Mouse (Mus musculus) kidney, adult 2 months (tissue): ENCODE measurements at regions not wholly inside any gene's neighbourhood (a gene's known extent, or its start where the extent isn't known, plus 50 kb on each side); places are given as distances from the start of the nearest gene placed in this dataset.
A peak's percentile ranks its signal among the peaks of the same experiment; 100 is the strongest.

Experiments
- DNase-seq: peaks from one replicate; pipeline ENCODE4 v3.0.0; 2021
- H3K27ac ChIP-seq: fragments of 200-500 bp; 2 replicates; pipeline ENCODE4 v1.5.1; 2012; ENCODE audit warnings: low read depth, low read length, control low read depth, inconsistent platforms; ENCODE audit not compliant: insufficient read depth
- H3K27me3 ChIP-seq: fragments of 200-500 bp; replicated peaks from 2 replicates; pipeline ENCODE4 v1.6.1; 2012; ENCODE audit warnings: mild to moderate bottlenecking, moderate library complexity, low read length, inconsistent platforms; ENCODE audit not compliant: control insufficient read depth, insufficient read depth
- H3K36me3 ChIP-seq: fragments of 200-500 bp; 2 replicates; pipeline ENCODE4 v1.6.1; 2012; ENCODE audit warnings: mild to moderate bottlenecking, moderate library complexity, low read length, inconsistent platforms; ENCODE audit not compliant: control insufficient read depth, insufficient read depth
- H3K4me1 ChIP-seq: fragments of 200-500 bp; 2 replicates; pipeline ENCODE4 v1.6.1; 2011; ENCODE audit warnings: low read length; ENCODE audit not compliant: control insufficient read depth, insufficient read depth
- H3K4me3 ChIP-seq: fragments of 200-500 bp; 2 replicates; pipeline ENCODE4 v1.5.1; 2011; ENCODE audit warnings: mild to moderate bottlenecking, low read depth, low read length, control low read depth; ENCODE audit not compliant: insufficient read depth
- CTCF ChIP-seq: fragments of 200-500 bp; conservative IDR thresholded peaks from 2 replicates; pipeline ENCODE4 v1.5.1; 2011; ENCODE audit warnings: low read depth, mild to moderate bottlenecking, control low read depth, low read length, moderate library complexity, mixed read lengths; ENCODE audit not compliant: insufficient read depth, insufficient read length
- POLR2A ChIP-seq: fragments of 200-500 bp; IDR thresholded peaks from one replicate; pipeline ENCODE4 v1.6.1; 2011; ENCODE audit warnings: low read depth, low read length, control low read depth
- WGBS: fragments of 180-500 bp; shearing (Covaris S2); methylation state at CpG from one replicate; pipeline ENCODE4 v1.1.7; 2018; 5-methylcytosine and 5-hydroxymethylcytosine counted together

DNA sequence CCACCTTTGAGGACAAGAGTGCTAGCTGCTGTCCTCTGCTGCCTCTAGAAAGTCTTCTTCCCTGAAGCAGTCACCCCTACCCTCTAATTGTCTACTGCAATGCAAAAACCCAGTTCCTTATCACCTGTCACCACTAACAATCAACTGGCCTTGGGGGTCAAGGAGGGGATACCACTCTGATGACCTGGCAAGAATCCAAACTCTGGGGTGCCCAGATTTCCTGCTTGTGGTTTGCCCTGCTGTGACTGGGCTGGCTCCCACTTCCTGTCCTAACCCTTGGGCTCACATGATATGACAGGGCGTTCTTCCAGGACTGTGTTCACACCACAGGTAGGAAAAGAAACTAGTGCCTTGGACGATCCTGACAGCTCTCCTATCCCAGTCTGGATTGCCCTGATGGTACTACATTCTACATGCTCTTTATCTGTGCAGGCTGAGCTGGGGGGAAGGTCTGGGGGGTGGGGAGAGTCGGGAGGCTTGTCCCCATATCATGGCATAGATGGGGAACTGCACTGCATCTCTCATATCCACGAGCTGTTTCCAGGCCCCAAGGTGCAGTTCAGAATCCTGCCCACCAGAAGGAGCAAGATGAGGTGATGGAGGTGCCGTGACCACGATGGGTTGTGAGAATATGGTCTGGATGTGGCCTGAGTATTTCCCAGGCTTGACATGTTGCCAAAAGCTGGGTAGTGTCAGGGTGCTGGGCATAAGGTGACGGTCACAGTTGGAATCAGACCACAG is 81.0 kb downstream of the Maf start:
- TF ChIP-seq CTCF (no peak), POLR2A (no peak)
- Histone ChIP-seq H3K4me3 (no peak overlapping the region), H3K4me1 (no peaks in the 10 kb centered on the region), H3K27me3 (no peaks in the 10 kb centered on the region), H3K27ac (no peak overlapping the region), H3K36me3 (no peaks in the 10 kb centered on the region)
- DNase-seq, result no peak
- 83% methylated on average over 7 of the region's 7 CpGs for WGBS

DNA sequence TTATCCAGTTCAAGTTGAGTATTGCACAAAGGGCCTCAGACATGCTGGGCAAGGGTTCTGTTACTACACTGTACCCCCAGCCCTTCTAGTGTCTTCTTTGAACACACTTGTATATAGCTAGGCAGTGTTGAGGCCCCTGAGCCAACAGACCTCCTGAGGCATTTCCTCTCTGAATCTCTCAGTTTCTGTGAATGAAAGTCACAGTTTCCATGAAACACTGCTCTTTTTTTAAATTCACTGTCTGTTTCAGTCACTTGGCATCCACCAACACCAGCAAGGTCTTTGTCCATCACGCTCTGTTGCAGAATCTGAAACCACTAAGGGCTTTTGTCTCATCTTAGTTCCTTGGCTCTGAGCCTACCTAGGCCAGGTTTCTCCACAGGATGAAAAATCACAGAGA is 82.5 kb downstream of the Maf start:
- no peaks in the 10 kb centered on the region for H3K4me1 ChIP-seq
- 95% methylated on average over 1 of the region's 1 CpGs for WGBS
- DNase-seq, result no peak
- TF ChIP-seq POLR2A (no peak), CTCF (no peak)
- H3K4me3 ChIP-seq, result no peak overlapping the region
- no peak overlapping the region for H3K27ac ChIP-seq
- H3K27me3 ChIP-seq, result no peaks in the 10 kb centered on the region
- no peaks in the 10 kb centered on the region for H3K36me3 ChIP-seq

DNA sequence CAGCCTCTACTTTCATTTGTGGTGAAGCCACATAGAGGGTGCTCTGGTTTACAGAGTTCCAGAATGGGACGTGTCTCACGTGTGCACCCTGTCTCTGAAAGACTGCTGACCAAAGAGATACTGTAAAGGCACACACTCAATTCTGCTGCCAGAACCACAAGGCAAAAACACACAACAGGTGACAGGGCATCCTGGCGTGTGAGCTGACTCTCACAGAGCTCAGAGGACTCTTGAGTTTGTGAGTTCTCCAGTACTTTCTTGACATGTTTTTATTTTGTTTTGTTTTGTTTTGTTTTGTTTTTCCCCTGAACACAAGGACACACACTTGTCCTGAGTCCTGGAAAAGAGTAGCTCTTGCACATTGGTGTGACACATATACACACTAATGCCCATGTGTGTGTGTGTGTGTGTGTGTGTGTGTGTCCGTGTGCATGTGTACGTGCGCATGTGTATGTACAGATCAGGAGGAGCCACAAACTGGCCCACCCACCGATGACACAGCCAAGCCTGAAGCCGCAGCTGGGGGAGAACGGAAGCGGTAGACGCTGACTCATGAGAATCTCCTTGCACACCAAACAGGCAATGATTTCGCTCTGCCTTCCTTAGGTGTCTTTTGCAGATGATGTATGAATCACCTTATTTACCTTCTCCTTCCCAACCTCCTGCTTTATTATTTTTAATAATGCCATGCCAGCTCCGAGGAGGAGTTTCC is 89.4 kb downstream of the Maf start:
- TF ChIP-seq CTCF, result no peak
- no peak for TF ChIP-seq POLR2A
- WGBS, result 65% methylated on average over 13 of the region's 13 CpGs
- H3K4me1 ChIP-seq, result no peaks in the 10 kb centered on the region
- no peak overlapping the region for H3K27ac ChIP-seq
- H3K36me3 ChIP-seq, result no peaks in the 10 kb centered on the region
- no peaks in the 10 kb centered on the region for H3K27me3 ChIP-seq
- peak; percentile 27 for DNase-seq
- no peak overlapping the region for H3K4me3 ChIP-seq

DNA sequence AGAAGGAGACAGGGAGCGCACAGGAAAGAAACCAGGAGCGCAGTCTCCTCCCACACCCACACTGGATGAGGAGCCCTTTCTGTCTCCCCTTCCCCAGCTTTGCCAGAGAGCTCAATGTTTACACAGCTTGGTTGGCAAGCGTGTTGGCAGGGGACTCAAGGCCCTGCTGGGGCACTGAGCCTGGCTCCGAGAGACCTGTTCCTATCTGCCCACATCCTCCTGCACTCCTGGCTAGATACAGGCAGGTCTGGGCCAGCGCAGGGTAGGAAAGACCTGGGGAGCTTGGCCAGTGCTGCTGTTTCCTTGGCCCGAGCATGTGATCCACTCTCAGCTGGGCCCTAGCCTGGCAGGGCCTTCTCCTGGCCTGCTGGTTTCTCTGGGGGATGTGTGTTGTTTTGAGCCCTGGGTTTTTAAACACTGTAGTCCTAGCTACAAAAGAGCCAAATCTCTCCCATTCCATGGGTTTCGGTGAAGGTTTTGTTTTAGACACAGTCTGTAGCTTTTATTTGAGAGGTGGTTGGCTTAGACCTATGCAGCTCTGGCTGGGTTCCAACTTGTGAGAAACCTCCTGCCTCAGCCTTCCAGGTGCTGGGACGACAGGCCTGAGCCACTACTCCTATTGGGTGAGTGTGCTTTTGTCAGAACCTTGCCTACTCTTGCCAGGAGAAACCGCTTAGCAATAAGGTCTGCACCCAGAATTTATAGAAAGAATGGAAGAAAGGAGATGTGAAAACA is 90.6 kb downstream of the Maf start:
- TF ChIP-seq POLR2A (no peak), CTCF (no peak)
- Histone ChIP-seq H3K27me3 (no peaks in the 10 kb centered on the region), H3K4me3 (no peak overlapping the region), H3K4me1 (no peaks in the 10 kb centered on the region), H3K27ac (no peak overlapping the region), H3K36me3 (no peaks in the 10 kb centered on the region)
- 90% methylated on average over 9 of the region's 9 CpGs for WGBS
- DNase-seq, result no peak

DNA sequence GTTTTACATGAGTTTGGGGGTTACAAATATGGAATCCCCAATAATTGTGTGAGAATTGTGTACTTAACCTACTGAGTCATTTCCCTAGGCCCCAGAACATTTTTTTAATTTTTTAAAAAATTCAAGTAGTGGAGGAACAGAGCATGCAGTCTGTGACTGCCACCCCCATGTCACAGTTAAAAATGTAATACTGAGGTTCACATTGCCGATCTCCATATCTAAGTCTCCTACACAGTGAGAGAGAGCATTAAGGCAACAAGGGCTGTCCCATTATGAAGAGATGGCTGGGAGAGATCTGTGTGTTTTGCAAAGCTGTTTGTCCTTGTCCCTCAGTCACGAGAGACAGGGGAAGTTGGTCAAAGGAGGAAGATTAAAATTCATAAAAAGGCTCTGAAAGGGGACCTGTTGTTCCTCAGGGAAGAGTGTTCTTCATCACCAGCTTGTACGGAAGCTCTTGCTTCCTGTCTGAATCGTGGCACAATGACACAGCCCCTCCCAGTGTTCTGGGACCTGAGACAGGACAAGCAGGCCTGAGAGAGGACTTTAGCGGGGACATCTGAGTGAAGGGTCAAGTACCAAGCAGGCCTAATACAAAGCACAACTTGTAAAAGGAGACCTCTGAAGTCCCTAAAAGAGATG is 93.5 kb downstream of the Maf start:
- no peaks in the 10 kb centered on the region for H3K27me3 ChIP-seq
- H3K4me1 ChIP-seq, result no peaks in the 10 kb centered on the region
- WGBS, result 67% methylated on average over 5 of the region's 5 CpGs
- DNase-seq, result peak; percentile 5
- TF ChIP-seq POLR2A (no peak), CTCF (no peak)
- no peaks in the 10 kb centered on the region for H3K36me3 ChIP-seq
- no peak overlapping the region for H3K4me3 ChIP-seq
- H3K27ac ChIP-seq, result no peak overlapping the region

DNA sequence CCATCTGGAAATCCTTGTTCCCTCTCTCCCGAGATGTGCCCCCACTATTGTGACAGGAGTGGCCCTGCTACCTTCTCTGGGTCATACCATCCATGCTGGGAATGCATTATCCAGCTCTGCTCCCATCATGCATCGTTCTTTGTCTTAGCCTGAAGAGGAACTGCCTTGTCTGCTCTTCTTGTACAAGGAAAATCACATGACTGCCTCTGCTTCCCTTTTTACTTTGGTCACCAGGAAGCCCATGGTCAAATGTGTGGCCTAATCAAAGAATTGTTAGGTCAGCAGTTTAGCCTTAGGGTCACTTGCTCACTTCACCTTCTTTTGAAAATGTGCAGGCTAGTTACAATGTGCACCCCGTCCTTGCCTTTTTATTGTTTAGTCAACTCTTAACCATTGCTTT is 95.5 kb downstream of the Maf start:
- TF ChIP-seq CTCF (no peak), POLR2A (no peak)
- H3K4me3 ChIP-seq, result no peak overlapping the region
- DNase-seq, result peak; percentile 24
- H3K4me1 ChIP-seq, result no peaks in the 10 kb centered on the region
- H3K36me3 ChIP-seq, result no peaks in the 10 kb centered on the region
- no peaks in the 10 kb centered on the region for H3K27me3 ChIP-seq
- no peak overlapping the region for H3K27ac ChIP-seq
- 82% methylated on average over 3 of the region's 3 CpGs for WGBS

DNA sequence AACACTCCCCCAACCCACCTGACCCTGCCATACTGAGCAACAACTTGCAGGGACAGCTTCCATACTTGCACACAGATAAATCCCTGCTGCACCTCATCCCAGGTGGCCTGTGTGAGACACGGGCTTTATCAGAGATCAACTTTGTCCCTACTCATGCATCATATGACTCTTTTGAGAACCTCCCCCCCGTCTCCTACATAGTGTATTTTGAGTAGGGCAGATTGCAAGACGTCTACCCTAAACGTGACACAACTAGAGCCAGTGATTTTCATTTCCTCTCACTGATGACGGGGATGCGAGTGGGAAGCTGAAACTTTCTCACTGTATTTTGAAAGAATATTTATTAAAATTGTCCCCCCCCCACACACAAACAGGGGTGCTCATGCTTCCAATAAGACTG is 107.8 kb downstream of the Maf start:
- Histone ChIP-seq H3K27ac (no peak overlapping the region), H3K36me3 (no peaks in the 10 kb centered on the region), H3K27me3 (no peaks in the 10 kb centered on the region), H3K4me3 (no peak overlapping the region), H3K4me1 (no peaks in the 10 kb centered on the region)
- DNase-seq, result no peak
- WGBS, result 85% methylated on average over 6 of the region's 6 CpGs
- TF ChIP-seq POLR2A (no peak), CTCF (no peak)
